Mouse (Mus musculus) thymus, postnatal 0 days (tissue): ENCODE data around the gene Acoxl. TPM values are rescaled to one million over a fixed set of nuclear protein-coding genes. Genes with fewer than 3 reads are reported as not detected.

ENCODE experiments used
- DNase-seq: peaks from one replicate; pipeline ENCODE4 v3.0.0-alpha.2; 2015; ENCODE audit warnings: low spot score
- polyA plus RNA-seq: library from polyadenylated mRNA; unstranded; fragments of >200 nt; fragmentation: Nextera tagmentation; extraction: Ambion mirVana; gene quantifications from 2 replicates; pipeline ENCODE4 v1.2.1, GENCODE M21; 2015

The Acoxl gene
- polyA plus RNA-seq, 1 experiment from 2014 or later: 3.6 TPM

DNA sequence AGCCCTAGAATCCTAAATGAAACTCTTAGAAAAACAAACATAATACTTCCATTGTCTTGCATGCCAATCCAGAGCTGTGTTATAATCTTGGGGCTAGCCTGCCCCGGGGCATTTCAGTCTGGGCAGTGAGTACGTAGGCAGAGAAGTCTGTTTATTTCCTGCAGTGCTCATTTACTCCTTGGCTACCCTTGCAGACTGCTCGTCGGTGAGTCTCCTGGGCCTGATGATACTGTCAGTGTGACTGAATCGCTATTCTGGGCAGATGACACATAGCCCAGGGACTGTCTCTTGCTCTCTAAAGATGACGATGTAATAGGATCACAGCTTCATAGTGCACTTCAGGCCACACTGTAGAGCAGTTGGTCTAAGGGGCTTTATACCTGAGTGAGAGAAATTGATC lies 56.2 kb downstream of the Acoxl start:
- no peak for DNase-seq

DNA sequence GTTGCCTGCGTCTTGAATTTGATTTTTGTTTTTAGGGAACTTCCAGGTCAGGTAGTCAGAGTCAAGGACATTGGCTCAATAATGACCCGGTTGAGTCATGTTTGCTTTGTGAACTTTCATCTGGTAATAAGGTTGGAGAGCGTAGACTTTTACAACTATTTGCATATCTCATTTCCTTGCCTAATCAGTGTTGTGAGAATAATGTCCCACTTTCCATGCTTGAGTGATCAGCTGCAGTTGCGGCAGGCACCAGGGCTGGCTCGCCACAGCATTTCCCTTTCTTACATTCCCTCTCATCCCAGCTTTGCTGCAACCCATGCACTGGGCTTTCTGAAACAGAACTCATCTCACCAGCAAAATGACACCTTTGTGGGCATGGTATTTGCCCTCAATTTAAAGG lies 59.0 kb downstream of the Acoxl start:
- DNase-seq: no peak

DNA sequence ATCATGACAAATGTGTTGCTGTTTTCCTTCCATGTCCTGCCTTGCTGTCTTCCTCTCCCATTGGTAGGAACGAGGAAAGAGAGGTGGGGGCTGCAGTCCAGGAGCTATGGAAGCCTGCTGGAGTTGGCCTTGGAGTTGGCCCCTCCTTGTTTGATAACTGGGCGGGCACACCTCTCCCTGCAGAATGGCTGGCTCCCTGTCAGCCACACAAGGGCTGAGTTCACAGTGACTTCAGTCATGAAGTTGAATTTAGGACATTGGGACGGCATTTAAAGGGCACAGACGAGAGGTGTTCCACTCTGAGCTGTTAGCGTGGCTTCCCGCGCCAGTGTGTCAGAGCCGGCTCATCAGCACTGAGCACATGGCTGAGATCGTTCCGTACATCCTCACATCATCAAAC lies 66.2 kb downstream of the Acoxl start:
- no peak for DNase-seq

DNA sequence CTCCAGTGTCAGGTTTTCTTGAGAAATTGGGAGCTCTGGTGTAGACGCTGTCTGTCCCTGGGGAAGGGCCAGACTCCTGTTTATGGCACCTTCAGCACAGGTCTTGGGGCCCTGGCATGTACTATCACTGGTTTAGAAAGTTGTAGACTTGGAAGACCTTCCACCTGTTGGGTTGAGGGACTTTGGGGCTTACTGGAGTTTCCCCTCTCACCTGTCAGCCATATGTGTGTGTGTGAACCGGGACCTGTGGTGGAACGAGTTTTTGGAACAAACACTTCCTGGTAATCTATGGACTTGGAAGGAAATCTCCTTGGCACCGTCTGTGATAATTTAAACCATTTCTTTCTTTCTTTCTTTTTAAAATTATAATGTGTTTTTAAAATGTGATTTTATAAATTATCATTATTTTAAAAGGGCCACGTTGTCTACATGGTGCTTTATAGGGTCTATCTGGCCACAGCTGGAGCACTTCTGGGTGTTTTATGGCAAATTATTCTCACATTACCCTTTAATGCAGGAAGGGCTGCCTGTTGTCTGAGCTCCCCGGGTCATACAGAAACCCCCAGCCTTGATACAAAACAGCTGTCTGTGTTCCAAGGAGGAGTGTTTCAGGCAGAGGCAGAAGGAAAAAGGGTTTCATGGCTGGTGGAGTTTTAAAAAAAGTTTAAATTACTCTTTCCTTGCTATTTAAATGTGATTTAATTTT lies 68.5 kb downstream of the Acoxl start:
- DNase-seq: no peak

DNA sequence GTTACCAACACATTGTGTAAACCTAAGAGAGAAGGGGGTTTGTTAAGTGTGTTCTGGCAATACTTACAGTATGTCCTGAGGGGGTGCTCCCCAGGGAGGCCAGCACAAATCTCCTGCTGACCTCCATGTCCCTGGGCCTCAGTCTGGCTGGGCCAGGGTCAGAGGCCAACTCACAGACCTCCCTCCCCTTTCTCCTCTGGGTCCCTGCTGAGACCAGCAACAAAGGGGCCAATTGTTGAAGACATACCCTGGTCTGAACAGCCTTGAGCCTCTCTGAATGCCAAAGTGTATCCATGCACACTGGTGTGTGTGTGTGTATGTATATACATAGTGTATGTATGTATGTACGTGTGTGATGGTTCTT lies 69.0 kb downstream of the Acoxl start:
- DNase-seq: no peak

DNA sequence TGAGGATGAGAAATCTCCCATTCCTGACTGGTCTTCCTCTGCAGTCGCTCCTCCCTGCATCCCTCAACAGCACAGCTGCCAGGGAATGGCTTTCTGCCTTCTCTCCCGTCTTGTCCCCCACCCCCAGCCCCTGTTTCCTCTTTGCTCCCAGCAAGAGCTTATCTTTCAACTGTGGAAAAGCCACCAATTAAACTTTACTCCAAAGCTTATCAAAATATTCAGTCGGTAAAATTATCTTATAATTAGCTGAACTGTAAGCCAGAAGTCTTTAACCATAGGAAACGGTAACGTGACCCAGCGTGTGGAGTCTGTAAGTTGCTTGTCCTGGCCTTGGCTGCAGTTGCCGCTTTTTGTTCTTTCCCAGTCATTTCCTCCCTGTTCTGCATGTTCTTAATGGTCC lies 70.2 kb downstream of the Acoxl start:
- no peak for DNase-seq

DNA sequence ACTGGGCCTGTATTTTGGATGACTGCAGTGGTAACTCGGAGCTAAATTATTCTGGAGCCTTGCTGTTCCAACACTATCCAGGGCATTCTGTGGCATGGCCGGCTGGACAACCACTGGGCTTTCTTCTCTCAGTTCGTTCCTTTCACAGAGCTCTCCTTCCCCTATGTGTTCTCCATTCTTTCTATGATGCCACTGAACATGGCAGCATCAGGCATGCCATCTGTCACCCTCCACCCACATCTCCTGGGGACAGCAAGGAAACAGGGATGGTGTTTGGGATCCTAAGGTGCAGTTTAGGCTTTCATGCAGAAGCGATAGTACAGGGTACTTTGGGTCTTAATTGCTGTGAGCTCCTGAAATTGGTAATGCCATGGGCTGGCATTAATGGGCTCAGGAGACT lies 71.1 kb downstream of the Acoxl start:
- no peak for DNase-seq

DNA sequence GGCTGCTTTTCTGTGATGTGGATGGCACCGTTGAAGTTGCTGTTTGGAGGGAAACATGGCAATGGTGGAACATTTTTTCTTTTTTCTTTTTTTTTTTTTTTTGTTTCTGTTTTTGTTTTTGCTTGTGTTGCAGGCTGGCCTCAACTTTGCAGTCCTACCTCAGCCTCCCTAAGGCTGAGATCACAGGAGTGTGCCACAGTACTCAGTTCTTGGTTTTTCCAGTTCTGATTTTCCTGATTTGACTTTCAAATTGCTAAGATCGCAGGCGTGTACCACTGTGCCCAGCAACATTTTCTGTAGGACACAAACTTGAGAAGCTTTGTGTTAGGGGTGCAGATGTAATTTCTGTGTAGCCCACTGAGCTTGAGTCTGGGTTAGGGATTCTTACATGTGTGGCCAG lies 72.9 kb downstream of the Acoxl start:
- DNase-seq: no peak

DNA sequence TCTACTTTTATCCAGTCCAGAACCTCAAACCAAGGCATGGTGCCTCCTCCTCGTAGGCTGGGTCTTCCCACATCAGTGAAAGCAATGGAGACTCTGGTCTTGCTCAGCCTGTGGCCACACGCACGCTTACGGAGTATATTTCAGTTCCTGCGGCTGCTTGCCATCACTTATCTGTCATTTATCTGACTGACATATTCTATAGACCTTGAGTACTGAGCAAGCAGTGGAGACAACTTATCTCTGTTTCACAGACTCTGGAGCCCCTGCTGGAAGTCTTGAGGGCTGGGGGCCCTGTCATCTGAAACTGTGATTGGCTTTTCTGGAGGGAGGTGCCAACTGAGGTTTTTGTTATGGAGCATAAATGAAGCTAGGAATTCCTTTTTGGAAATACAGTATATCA lies 75.4 kb downstream of the Acoxl start:
- no peak for DNase-seq

DNA sequence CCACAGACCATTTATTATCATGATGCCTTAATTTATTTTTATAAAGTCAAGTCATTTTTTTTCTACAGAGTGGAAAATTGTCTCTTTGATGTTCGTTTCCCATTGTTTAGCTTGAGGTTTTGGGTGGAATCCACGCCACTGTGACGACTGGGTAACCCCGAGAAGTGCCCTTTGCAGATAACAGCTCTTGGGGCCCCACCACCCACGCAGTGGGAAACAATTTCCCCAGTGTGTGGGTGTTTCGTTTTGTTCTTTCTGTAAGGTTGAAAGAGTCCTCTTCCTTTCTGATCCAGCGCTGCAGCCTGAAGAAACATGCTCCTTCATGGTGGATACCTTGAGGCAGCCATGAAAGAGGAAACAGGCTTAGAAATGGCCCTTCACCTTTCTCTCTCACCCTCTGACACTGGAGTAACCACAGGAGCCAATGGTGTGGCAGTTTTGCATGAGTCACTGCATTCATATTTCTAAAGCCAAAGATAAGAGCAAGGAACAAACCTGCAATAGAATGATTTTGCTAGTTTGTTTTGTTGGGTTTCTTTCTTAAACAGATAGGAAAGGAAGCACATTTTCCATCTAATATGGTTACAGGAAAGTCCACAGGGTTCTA lies 78.2 kb downstream of the Acoxl start:
- peak; percentile 57 for DNase-seq

DNA sequence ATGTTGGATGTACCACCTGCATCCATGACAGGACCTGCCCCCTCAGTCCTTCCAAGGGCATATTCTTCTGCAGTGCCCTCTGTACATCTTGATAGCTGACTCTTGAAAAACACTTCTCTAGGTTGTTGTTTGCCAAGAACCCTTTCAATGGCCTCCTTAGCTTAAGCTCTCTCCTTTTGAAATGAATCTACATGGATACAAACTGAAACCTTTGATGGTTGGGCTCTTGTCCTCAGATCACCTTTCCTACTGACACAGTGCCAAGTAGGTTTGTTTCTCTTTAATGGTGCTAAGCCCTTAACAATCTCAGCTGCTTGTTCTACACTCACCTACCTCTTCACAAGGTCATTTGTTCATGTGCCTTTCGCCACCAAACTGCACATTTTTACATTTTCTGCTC lies 81.1 kb downstream of the Acoxl start:
- no peak for DNase-seq

DNA sequence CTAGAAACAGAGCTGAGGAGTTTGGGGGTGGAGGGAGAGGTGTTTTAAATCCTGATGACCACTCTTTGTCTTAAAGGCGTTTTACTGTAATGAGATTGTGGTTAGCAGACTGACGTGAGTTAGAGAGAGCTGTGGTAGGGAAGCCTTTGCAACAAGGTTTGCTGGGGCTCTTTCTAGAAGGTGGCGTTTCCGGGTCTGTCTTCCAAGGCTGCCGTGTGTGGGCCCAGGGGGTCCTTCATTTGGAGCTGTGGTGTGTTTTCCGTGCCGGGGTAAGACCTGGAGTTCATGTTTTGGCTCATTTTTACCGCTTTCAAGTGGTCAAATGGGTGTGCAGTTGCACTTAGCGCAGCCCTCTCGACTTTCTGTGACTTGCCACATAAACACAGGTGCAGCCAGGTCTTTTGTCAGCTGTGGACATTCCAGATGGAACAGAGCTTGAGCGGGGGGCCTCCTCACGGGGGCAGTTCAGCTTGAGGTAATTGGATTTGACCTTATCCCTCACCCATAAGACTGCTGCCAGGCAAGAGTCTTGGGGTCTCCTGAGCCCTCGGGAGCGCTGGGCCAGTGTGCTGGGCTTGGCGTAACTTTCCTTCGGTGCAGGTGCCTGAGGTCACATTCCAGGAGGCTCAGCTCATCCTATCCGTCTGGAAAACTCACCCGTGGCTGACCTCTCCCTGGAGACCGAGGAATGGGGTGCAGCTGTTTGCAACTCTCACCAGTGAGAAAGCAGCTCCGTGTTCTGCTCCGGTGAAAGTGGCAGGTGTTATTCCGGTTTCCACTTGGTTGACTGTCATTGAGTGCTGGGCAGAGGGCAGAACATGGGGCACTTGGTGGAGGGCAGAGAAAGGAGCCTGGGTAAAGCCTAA lies 83.6 kb downstream of the Acoxl start:
- peak; percentile 68 for DNase-seq

DNA sequence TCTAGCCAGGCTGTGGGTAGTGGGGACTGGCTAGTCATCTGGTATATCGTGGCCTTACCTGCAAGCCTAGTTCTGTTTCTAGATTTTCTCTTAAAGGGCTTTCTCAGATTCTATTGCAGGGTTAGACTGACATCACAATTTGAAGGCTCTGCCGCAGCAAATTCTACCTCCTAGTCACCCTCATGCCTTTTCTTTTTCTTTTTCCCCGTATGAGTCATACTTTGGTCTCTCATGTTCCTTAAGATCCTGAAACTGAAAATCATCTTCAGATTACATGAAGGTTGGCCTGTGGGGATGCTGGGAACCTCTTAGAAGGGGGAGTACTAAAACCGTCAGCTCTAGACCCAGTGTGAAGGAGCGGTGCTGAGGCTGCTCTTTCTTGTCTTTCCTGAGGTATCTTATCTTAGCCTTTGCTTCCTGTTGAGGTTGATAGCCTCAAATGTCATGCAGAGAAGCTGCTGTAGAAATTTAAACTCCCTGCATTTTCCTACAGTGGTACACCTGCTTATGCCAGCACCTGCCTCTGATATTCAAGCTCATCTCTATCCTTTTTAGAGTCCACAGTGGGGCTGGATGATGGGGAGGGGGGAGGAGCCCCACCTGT lies 84.5 kb downstream of the Acoxl start:
- DNase-seq: peak; percentile 64

DNA sequence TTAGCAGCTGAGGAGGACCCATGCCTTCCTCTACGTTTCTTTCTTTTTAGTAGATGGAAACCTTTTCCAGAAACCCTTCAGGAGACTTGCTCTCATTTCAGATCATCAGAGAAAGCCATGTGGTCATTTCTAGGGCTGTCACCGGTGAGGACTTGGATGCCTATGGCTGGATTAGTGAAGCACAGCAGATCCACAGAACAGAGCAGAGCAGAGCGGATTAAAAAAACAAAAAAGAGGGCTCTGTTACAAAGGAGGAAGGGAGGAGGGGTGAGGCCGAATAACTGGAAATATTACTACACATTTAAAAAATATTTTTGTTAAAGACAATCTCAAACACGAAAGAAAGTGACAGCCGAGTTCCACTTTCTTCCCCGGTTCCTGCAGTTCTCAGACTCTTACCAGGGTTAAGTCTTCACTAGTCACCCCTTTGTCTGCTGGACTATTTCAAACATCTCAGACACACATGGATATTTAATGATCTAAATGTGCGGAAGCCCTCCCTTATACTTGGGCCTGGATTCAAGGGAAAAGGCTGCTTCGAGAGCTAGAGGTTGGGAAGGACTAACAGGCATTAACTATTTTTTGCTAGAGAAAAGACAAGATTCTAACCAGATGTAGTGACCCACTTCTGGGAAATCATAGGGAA lies 88.1 kb downstream of the Acoxl start:
- DNase-seq: no peak

DNA sequence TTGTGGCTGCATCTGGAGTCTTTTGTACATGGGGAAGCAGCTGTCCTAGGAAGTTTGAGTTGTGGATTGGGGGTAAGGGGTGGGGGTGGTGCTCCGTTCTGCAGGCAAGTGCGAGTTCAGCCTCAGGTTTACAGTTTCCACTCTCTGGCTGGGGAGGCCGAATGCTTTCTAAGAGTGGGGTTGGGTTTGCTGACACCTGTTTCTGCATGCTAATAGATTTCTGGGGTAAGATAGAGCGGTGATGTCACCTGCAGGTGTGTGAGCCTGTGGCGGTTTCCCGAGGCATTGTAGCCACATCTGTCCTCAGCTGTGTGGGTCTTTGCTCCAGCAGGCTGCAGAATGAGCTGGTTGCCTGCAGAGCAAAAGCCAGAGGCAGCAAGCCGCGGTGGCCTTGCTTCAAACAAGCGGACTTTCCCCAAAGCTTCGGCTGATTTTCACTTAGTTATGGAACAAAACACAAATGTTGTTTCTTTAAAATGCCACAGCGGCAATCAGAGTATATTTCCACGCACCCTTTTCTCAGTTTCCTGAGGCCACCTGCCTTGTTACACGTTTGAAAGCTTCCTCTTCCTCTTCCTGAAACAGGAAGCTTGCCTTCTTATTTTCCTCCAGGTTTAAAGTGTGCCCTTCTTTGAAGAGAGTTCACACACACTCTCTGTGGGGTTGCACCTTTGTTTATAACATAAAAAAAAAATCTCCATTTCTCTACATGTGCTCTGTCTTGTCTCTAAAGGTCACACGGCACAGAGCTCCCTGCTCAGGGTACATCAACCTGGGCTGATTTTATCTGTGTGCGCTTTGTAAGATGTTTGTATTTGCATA lies 89.0 kb downstream of the Acoxl start:
- peak; percentile 93 for DNase-seq

DNA sequence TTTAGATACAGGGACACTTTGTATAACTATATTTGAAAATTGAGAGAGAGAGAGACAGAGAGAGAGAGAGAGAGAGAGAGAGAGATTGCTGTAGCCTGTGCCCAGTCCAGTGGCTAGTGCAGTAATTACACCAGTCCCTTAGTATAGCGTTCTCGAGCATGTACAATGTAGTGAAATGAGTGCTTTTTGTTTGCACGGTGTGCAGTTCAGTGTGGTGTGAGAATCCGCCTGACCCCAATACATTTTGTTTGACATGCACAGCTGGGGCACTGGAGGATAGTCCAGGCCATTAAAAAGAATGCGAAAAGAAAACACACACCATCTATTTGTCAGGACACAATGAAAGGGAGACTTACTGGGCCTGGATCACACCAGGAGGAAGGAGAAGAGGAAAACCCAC lies 89.6 kb downstream of the Acoxl start:
- no peak for DNase-seq

DNA sequence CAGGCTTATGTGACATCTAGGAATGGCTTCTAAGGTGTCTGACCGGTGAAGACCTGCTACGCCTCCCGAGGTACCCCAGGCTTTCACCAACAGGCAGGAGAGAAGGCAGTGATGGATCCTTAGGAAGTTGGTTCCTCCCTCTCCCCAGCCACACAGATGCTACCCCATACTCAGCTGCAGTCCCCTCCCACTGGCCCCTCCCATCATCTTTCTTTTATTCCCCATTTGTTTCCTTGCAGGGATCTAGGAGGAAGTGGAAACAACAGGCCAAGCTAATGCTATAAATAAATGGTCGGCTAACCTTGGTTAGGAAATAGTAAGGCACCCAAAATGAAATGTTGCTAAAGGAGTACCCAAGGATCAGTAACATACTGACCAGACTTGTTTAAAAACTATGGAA lies 90.2 kb downstream of the Acoxl start:
- DNase-seq: no peak

DNA sequence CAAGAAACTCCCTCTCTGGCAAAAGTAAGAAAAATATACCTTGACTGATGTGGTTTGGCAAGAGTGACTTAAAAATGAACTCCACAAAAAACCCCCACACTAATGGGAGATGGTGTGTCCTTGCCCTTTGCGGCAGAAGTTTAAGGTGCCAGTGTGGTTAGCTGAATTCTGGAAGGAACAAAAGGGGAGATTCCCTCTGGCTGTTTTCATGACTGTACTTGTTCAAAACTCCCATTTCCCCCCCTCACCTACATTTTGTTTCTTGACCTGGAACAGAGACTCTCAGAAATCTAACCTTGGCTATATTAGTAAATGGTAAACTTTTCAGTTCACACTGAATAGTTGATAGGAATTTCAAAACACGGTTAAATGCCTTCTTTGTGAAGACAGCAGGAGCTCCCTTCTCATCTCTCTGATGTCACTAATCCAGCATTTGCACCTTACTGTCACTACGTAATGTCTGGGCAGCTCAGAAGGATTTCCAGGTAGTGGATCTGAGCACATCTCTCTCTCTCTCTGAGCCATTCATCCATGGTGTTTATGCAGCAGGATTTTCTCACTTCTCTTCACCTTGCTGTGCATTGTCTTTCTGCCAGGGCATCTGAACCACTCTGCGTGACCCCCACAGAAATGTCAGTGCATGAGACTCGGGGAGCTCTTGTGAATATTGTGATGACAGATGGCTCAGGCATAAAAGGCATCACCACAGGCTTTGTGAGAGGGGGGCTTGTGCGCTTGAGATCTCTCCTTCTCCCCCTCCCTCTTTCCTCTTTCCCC lies 91.5 kb downstream of the Acoxl start:
- DNase-seq: no peak

DNA sequence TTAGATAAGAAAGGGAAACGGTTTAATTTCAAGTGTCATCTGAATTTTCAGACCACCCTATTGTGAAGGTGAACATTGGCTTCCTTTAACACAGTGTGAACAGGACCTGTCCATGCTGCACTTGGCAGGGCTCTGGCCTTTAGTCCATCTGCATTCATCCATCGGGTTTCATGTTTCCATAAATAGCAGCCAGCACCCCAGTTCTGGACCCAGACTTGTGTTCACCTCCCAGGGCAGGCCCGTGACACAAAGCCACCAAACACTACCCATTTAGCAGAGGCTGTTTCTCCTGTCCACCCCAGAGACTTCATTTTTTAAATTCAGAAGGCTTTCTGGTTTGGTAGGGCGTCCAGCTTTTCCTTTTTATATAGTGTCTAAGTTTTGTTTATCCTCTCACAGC lies 92.9 kb downstream of the Acoxl start:
- DNase-seq: no peak

DNA sequence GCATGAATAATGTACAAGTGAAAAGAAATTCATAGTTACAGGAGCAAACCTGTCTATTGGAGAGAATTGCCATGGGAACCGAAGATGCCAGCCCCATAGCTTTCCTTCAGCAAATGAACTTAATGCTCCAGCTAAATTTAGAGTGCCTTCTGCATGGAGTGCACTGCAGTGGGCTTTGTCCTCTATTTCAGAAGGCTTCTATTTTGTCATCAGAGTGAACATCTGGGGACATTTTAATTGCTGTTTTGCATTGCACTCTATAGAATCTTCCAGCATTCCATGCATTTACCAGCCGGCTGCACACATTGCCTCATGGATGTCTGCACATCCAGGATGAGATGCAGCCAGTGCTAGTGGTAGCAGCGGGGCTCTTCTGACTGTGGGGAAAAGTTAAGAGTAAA lies 94.9 kb downstream of the Acoxl start:
- DNase-seq: no peak
